Mouse (Mus musculus): ENCODE measurements around the gene Olfr372. TPM values are rescaled to one million over a fixed set of nuclear protein-coding genes. Genes with fewer than 3 reads are reported as not detected.
"Not testable (repeated sequence)": the region's sequence is repeated elsewhere in the genome, so short reads cannot be mapped to it uniquely, and the experiment has no call there.

Olfr372 gene
- total RNA-seq, 2 experiments from 2014 or later, result not detected

DNA sequence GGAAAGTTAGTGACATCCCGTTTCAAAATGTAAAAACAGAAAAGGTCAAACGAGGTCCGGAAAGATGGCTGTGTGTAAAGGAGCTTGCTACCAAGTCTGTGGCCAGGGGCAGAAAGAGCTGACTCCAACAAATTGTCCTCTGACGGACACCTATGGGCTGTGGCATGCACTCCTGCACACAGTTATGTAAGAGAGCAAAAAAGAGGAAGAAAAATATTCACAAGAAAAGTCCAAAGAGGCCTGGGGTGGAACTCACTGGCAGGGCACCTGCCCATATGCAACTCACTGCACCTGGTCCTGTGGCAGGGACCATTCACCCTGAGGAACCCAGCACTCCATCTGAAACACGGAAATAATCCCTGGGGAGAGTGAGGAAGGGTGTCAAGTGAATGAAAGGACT lies 43.7 kb downstream of the Olfr372 start:
- DNase-seq (ENCODE audit: low spot score in 2 of 2), result no peak
- intact Hi-C loops (cut with DNase I), result no loop called here

- intact Hi-C loops (cut with DNase I); DNase-seq (ENCODE audit: low spot score in 2 of 2): not testable (repeated sequence)
These were observed 46.6 kb downstream of the Olfr372 start for GRCm38 (mm10) chr8:72087611-72088010.

DNA sequence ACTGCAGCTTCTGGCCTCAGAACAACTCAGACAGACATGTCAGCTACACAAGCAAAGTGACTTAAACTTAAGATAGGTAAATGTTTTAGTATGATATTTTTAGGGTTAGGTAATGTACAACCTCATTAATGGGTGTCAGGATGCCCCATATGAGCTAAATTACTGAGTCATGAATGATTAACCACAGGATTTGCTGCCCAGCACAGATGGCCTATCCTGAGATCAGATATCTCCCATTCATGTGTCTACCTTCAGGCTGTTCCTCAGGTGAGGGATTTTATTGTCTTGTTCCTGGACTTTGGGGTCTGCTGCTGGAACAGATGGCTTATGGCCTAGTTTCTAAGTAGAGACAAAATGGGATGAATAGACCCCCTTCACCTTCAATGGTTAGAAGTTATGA lies 55.7 kb downstream of the Olfr372 start:
- intact Hi-C loops (cut with DNase I); DNase-seq (ENCODE audit: low spot score in 2 of 2): not testable (repeated sequence)

DNA sequence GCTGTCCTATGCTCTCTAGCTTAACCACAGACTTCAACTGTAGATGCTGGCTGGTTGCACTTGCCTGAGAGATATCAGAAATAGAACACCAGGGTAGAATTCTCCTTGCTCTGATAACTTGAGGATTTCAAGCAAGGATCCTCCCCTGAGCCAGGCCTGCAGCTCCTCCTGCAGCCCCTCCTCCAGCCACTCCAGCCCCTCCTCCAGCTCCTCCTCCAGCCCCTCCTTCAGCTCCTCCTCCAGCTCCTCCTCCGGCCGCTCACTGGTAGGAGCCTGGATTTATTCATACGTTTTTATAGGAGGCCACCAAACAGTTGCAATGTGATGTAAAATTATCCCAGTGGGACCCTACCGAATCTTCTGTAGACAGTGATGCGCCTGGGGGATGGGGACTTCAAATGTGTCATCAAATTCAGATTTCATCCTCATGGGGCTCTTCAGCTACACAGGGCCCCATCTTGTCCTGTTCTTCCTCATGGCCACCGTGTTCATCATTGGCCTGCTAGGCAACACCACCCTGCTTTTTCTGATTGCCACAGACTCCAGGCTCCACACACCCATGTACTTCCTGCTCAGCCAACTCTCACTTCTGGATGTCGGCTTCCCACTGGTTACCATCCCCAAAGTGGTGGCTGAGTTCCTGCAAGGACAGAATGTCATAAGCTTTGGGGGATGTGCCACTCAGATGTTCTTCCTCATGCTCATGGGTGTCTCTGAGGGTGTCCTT lies 58.5 kb downstream of the Olfr372 start:
- peak; percentile 3 to 8 for DNase-seq (ENCODE audit: low spot score in 2 of 2)
- intact Hi-C loops (cut with DNase I), result loop anchor here (1.0 kb wide), 1 partner anchor 97 kb away; no protein-coding TSS in a partner anchor

- intact Hi-C loops (cut with DNase I), result no loop called here
- DNase-seq (ENCODE audit: low spot score in 2 of 2), result no peak
These were observed 64.1 kb downstream of the Olfr372 start for GRCm38 (mm10) chr8:72105165-72105564.

DNA sequence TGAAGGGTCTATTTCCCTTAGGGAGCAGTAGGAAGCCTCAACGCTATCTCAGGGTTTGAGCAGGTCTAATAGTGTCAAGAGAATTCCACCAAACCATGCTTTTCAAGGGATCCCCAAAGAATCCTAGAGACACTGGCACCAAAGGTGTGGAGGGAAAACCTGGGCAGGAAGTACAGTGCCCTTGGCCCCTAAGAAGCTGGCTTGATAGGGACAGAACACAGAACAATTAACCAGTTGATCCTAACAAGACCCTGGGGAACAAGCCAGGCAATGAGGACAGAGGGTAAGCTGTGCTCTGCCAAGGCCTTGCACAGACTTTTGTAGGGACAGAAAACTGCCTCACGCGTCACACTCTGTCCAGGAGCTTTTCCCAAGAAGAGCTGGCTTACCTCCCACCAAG lies 65.7 kb downstream of the Olfr372 start, which contains the start of gene Olfr374:
Gene Olfr374, plus strand, starts transcription at position 301 of the 400 bp plus-strand sequence.
- DNase-seq (ENCODE audit: low spot score in 2 of 2), result no peak
- intact Hi-C loops (cut with DNase I), result no loop called here

Other genes starting within 250 kb of the Olfr372 start
- gene Zfp709, start 159.2 kb upstream of the Olfr372 start, total RNA-seq (2021), result 10 to 100 TPM; 10.7 to 12.4 TPM
- gene Zfp882, start 132.6 kb upstream of the Olfr372 start, total RNA-seq (2021), result 10 to 100 TPM; 11.4 to 12.2 TPM
- gene Zfp617, start 132.6 kb upstream of the Olfr372 start, total RNA-seq (2021), result 10 to 100 TPM; 30.6 to 31.2 TPM
- 10 to 100 TPM; 13.5 to 14.2 TPM for gene Zfp961, start 90.2 kb upstream of the Olfr372 start, total RNA-seq (2021)
- gene Cyp4f18, start 31.6 kb upstream of the Olfr372 start, total RNA-seq (2021), result not detected
- not detected for gene Olfr373, start 42.0 kb downstream of the Olfr372 start, total RNA-seq (2021)
- not detected for gene Olfr374, start 65.8 kb downstream of the Olfr372 start, total RNA-seq (2021)
- gene Tpm4, start 93.8 kb downstream of the Olfr372 start, total RNA-seq (2021), result 10 to 100 TPM; 30.2 to 30.9 TPM
- 10 to 100 TPM; 40.9 to 41.9 TPM for gene Rab8a, start 120.0 kb downstream of the Olfr372 start, total RNA-seq (2021)
- gene Hsh2d, start 148.4 kb downstream of the Olfr372 start, total RNA-seq (2021), result not detected
- under 1 TPM in 1 of 2 experiments, not detected in 1; 0.53 TPM for gene Cib3, start 171.6 kb downstream of the Olfr372 start, total RNA-seq (2021)
- gene Gm11034, start 172.4 kb downstream of the Olfr372 start, total RNA-seq (2021), result not detected
- 10 to 100 TPM; 54.4 to 54.8 TPM for gene Fam32a, start 178.5 kb downstream of the Olfr372 start, total RNA-seq (2021)
- 10 to 100 TPM; 84.5 to 91.3 TPM for gene Ap1m1, start 198.8 kb downstream of the Olfr372 start, total RNA-seq (2021)

Measured in left cerebral cortex, postnatal 25 days (tissue).